Mouse (Mus musculus) urinary bladder, postnatal 10 days (tissue): ENCODE data around the gene Fam234b.

ENCODE experiments used
- DNase-seq: peaks from one replicate; pipeline ENCODE4 v3.0.0; 2022; ENCODE audit warnings: low spot score

Gene Fam234b

GRCm38 (mm10) chr6:135197921-135198532 is at the start of gene Fam234b, which contains the start of gene Hebp1:
TSS of gene Fam234b (plus strand) at chr6:135197977.
TSS of gene Hebp1 (minus strand) at chr6:135198022.
- peak; percentile 33 for DNase-seq

DNA sequence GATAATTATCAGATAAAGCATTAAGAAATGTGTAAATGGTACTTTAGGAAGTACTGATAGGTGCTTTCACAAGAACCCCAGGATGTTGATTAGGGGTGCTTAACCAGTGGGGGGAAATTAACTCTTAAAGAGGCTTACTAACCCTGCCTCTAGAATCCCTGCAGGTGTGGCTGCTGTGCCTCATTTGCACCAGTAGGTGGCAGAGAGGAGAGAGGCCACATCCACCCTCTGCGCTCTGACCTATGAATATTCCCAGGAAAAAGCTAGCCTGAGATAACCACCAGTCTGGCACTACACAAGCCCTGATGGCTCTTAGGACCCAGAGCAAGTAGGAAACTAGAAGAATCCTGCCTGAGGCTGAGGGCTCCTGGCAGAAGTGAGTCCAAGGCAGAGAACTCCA is 49.3 kb upstream of the Fam234b start:
- no peak for DNase-seq

DNA sequence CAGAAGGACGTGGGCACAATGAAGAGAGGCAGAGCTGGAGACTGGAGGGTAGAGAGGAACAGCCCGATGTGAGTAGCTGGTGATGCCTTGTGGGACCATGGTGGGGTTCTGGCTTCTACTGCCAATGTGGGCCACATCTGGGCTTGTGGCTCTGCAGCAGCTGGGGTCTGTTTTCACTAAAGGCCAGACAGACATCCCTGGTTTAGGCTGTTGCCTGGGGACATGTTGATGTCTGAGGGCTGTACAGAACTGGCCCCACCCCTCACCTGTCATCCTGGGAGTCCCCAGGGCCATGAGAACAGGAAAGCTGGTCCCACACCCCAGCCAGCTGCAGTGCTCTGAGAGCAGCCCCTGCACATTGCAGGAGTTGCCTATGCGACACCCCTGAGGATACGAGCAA is 48.6 kb upstream of the Fam234b start:
- no peak for DNase-seq

DNA sequence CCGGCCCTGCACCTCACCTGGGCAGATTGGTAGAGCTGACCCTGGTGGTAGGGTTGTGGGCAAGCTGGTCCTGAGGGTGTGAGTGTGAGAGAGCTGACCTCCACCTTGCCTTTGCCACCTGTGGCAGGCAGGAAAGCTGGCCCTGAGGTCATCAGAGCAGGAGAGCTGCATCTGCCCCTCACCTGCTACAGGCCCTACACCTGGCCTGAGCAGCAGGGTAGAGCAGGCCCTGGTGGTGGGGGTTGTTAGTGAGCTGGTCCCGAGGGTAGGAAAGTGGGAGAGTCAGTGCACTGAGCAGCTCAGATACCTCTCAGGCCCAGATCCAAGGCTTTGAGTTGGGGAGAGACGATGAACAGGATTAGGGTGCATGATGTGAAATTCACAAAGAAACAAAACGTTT is 48.1 kb upstream of the Fam234b start:
- DNase-seq, result no peak

- no peak for DNase-seq
These were observed 47.5 kb upstream of the Fam234b start for GRCm38 (mm10) chr6:135150311-135150710.

DNA sequence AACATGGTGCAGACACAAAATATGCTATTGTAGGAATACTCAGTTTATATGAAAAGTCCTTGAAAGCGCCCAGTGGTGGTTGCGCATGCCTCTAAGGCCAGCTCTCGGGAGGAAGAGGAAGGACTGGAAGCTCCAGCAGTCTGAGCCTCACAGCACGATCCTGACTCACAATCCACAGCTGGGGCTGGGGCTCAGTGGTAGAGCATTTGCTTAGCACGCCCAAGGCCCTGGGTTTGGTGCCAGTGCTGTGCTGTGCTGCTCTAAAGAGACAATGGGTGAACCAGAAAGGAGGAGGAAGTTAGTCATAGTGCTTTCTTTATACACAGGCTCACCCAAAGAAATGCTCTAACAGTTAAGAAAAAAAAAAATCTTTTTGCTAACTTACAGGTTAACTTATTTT is 44.1 kb upstream of the Fam234b start:
- no peak for DNase-seq

GRCm38 (mm10) chr6:135156597-135156996 is 41.2 kb upstream of the Fam234b start:
- no peak for DNase-seq

GRCm38 (mm10) chr6:135157496-135157895 is 40.3 kb upstream of the Fam234b start:
- DNase-seq, result no peak

DNA sequence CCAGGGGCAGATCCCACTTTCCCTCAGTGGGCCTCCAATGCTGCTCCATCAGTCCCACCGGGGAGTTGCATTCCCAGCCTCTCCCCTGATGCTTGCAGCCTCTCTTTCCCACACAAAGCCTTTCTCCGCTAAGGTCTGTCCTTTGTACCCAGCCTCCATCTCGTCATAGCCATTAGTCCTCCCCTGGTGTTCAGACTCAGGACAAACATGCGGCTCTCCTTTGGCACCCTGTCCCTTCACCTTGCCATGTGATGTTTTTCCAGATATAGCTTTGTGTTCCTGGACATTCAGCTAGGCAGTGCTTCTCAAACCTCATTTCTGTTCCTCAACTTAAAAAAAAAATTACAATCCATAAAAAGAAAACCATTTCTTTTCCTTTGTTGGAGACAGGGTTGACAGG is 39.3 kb upstream of the Fam234b start:
- no peak for DNase-seq

- DNase-seq, result no peak
These were observed 36.4 kb upstream of the Fam234b start for GRCm38 (mm10) chr6:135161356-135161755.

DNA sequence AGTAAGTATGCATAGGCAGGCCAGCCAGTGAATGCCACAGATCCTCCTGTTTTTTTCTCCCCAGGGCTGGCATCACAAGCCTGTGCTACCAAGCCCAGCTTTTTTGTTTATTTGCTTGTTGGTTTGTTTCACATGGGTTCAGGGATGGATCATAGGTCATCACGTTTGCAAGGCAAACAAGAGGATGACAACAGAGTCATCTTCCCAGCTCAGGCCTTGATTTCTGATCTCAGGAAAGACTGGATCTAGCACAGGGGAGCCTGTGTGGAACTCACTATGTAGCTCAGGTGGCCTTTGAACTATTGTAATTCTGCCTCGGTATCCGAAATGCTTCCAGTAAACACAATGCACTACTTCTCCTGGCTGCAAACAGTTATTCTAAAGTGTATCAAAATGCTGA is 35.5 kb upstream of the Fam234b start:
- DNase-seq, result no peak

GRCm38 (mm10) chr6:135162861-135163260 is 34.9 kb upstream of the Fam234b start:
- no peak for DNase-seq

DNA sequence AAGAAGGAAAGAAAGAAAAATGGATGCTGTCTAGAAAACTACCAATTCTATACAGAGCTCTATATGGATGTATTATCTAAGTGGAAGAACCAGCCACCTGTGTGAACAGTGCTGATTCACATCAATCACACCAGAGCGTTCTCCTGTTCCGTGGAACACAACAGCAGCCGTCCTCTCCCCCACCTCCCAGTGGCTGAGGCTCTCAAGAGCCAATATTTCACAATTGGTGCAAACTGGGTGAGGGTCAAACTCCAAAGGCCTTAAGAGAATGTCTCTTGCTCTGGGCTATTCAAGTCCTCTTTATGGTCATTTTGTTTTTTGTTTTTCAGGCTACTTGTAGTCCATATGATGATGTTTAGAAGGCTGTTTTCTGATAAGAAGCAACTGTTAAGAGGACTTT is 32.6 kb upstream of the Fam234b start:
- DNase-seq, result no peak

GRCm38 (mm10) chr6:135165706-135166105 is 32.1 kb upstream of the Fam234b start:
- DNase-seq, result no peak

DNA sequence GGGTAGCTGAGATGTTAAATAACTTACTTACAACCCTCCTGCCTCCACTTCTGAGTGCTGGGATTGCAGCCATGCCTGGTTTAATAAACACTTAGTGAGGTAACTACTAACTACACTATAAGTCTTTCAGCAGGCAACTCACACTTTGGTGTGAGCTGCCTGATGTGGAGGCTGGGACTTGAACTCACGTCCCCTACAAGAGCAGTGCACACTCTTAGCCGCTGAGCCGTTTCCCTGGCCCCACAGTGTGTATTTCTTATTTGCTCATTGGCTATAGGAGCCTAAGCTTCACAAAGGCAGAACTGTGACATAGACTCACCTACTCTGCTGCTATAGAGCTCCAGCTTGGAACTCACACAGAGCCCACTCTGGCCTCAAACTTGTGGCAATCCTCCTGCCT is 31.5 kb upstream of the Fam234b start:
- DNase-seq, result no peak

- no peak for DNase-seq
These were observed 31.1 kb upstream of the Fam234b start for GRCm38 (mm10) chr6:135166712-135167111.

DNA sequence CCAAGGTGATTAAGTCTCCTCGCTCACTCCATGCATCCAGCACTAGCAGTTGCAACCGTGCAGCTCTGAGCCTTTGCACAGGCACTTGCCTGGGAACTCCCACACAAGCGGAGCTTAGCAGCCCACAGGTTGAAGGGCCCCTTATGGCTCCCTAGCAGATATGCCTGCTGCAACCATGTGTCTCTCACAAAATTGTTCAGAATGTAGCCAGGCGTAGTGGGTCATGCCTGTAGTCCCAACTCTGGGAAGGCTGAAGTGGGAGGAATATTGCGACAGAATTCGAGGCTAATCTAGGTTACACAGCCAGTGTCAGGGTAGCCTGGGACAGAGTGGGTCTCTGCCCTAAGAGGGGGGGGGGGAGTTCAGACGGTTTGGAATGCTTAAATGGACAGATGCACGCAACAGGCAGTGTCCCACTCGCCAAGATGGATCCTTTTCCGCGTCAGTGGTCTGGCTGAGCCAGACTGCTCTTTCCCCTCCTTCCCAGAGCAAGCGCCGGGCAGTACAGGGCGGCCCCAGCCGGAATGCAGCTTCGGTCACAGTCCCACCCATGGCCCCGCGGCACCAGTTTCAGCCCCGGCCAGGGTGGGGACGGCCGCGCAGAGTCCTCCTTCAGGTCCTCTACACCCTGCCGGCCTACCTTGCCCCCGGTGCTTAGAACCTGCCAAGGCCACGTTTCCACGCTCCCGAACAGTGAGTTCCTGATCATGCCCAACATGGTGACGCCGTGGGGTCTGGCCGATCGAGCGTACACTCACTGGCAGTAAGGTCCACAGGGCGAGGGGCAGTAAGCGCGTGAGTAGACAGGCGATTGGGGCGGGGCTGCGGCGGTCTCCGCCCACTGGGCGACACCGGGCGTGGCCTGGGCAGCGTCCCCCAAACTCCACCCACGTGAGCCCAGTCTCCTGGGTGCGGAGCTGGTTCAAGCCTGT is 30.1 kb upstream of the Fam234b start:
- peak; percentile 58 for DNase-seq

GRCm38 (mm10) chr6:135168471-135168870 is 29.3 kb upstream of the Fam234b start:
- no peak for DNase-seq

DNA sequence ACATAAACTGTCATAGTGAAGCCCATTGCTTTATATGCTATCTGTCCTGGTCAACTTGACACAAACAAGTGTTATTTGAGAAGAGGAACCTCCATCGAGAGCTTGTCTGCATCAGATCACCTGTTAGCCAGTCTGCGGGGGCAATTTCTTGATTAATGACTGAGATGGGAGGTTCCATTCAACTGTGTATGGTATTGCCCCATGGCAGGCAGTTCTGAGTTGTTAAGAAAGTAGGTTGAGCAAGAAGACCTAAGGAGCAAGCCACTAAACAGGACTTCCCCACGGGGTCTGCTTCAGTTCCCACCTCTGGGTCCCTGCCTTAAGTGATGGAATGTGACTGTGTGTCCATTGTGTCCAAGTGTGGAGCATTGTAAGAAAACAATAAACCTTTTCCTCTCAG is 28.5 kb upstream of the Fam234b start:
- DNase-seq, result no peak

DNA sequence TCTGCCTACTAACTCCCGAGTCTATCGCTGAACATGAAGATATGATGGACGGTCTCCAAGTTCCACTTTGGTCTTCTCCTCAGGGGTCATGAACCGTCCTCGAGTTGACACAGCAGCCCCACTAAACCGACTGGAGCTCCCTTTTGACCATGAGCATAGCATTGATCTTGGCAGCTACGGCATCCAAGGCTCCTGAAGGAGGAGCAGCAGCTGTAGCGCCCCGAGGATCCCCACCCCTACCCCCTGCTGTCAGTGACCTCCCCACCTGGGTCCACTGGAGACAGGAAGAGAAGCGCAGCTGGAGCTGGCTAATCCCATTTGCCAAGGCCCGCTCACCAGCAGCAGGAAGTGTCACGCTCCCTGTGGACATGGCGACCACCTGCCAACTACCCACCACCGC is 26.0 kb upstream of the Fam234b start:
- no peak for DNase-seq

DNA sequence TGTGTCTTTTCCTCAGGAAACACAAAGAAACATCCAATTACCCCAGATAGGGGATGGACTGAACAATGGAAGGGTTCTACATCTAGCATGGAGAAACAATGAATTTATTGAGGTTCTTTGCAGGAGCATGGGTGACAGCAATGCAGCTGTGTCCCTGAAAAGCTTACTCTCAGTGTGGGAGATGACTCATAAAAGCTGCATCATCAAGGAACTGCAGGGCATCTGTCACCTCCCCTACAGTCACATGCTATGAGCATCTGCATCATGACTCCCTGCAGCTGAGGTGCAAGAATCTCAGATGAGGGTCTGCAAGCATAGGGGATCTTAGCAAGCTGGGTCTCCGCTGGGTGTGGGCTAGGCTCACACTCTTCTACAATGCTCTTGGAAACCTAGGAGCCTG is 22.8 kb upstream of the Fam234b start:
- DNase-seq, result no peak

- no peak for DNase-seq
These were observed 20.5 kb upstream of the Fam234b start for GRCm38 (mm10) chr6:135177271-135177670.

DNA sequence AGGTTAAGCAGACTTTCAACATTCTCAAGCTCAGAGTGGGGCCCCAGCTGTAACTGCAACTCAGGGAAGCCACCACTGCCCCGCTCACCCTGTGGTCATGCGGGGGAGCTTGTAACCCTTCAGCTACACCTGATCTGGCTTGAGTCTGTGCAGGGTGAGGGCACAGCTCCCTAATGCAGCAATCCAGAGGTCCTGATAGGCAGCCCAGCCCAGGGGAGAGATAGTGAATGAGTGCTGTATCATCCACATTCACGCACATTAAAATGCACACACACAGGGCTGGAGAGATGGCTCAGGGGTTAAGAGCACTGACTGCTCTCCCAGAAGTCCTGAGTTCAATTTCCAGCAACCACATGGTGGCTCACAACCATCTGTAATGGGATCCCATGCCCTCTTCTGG is 19.2 kb upstream of the Fam234b start:
- DNase-seq, result no peak

DNA sequence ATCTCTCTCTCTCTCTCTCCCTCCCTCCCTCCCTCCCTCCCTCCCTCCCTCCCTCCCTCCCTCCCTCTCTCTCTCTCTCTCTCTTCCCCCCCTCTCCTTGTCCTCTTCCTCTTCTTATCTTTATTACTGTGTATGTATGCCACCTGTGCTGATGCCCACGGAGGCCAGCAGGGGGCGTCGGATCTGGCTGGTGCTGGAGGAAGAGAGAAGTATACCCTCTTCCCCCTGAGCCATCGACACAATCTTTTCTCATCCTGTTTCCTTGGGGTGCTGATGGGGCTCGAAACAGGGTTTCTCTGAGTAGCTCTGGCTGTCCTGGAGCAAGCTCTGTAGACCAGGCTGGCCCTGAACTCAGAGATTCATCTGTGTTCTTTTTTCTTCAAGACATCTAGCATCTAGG is 14.9 kb upstream of the Fam234b start:
- no peak for DNase-seq
